Mouse (Mus musculus) ES-Bruce4 (cell line): Measurements from ENCODE around the gene Zfp992.

ENCODE experiments used
- CTCF ChIP-seq: IDR thresholded peaks from one replicate; pipeline ENCODE4 v1.8.1; 2011; ENCODE audit warnings: low read depth, low read length
- EP300 ChIP-seq: IDR thresholded peaks from 2 replicates; pipeline ENCODE4 v1.6.1; 2011; ENCODE audit warnings: low read depth, low read length; ENCODE audit not compliant: insufficient read depth
- POLR2A ChIP-seq: IDR thresholded peaks from one replicate; pipeline ENCODE4 v1.8.1; 2011; ENCODE audit warnings: low read length; ENCODE audit not compliant: insufficient read depth

DNA sequence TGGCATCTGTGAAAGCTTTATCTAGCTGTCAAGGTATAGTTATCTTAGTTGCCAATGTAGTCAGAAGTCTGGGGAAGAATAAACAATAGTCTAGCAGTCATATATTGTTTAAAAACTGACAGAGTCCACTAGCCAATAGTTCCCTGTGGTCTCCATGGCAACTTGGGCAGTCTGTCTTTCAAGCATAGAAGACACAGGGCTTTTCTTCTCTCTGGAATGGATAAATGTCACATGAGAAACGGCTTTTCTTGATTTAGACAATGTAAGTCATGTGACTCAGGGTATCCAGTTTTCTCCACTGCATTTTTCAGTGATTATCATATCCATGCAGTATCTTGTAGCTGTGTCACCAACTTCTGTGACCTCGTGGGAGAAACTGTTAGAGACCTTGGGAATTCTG is 8.3 kb downstream of the Zfp992 start:
- no peak for TF ChIP-seq CTCF
- TF ChIP-seq POLR2A, result no peak
- TF ChIP-seq EP300, result no peak
